Mouse (Mus musculus) testis, adult 2 months (tissue): ENCODE results near the gene Aipl1.

ENCODE experiments used
- CTCF ChIP-seq: fragments of 200-500 bp; IDR thresholded peaks from 2 replicates; pipeline ENCODE4 v1.5.1; 2012; ENCODE audit warnings: low read depth, mild to moderate bottlenecking, inconsistent platforms, low read length, moderate library complexity; ENCODE audit not compliant: control insufficient read depth, insufficient read depth, insufficient replicate concordance
- POLR2A ChIP-seq: fragments of 200-500 bp; IDR thresholded peaks from 2 replicates; pipeline ENCODE4 v1.6.1; 2012; ENCODE audit warnings: low read depth, mild to moderate bottlenecking, inconsistent platforms, low read length, moderate library complexity; ENCODE audit not compliant: control insufficient read depth

- TF ChIP-seq CTCF = no peak
- no peak for TF ChIP-seq POLR2A
Measured at GRCm38 (mm10) chr11:72037409-72037808, at the start of gene Aipl1.
